Mouse (Mus musculus): ENCODE results near the gene Mrpl58. TPM values are rescaled to one million over a fixed set of nuclear protein-coding genes. Genes with fewer than 3 reads are reported as not detected.
A peak's percentile ranks its signal among the peaks of the same experiment; 100 is the strongest.

The Mrpl58 gene
- polyA plus RNA-seq, 1 experiment from 2014 or later = 202 TPM

GRCm38 (mm10) chr11:115372737-115373136 is 30.8 kb upstream of the Mrpl58 start:
- H3K36me3 ChIP-seq = no peaks in the 10 kb centered on the region
- H3K9me3 ChIP-seq (replicated peaks) = no peaks in the 10 kb centered on the region
- H3K4me1 ChIP-seq = peaks cover 11% of the 10 kb centered on the region
- 51% methylated on average over 2 of the region's 2 CpGs for WGBS
- peaks cover 96% of the 10 kb centered on the region for H3K27me3 ChIP-seq (ENCODE audit: low read depth, poor library complexity, severe bottlenecking)
- no peak for DNase-seq (ENCODE audit: low spot score)
- H3K27ac ChIP-seq = no peak overlapping the region
- no peak overlapping the region for H3K4me3 ChIP-seq

- Histone ChIP-seq H3K9me3 (replicated peaks) (no peaks in the 10 kb centered on the region), H3K27me3 (ENCODE audit: low read depth, poor library complexity, severe bottlenecking) (peaks cover 83% of the 10 kb centered on the region), H3K4me1 (peaks cover 11% of the 10 kb centered on the region), H3K36me3 (no peaks in the 10 kb centered on the region), H3K4me3 (peak overlapping the region; percentile 50), H3K27ac (no peak overlapping the region; the same call in 1 of the 2 replicates)
- 2% methylated on average over 30 of the region's 30 CpGs for WGBS
- peak; percentile 49 for DNase-seq (ENCODE audit: low spot score)
These were observed 29.5 kb upstream of the Mrpl58 start for GRCm38 (mm10) chr11:115373805-115374694.

- Histone ChIP-seq H3K27ac (no peak overlapping the region), H3K9me3 (replicated peaks) (no peaks in the 10 kb centered on the region), H3K4me3 (peak overlapping the region; percentile 50), H3K4me1 (peaks cover 11% of the 10 kb centered on the region), H3K27me3 (ENCODE audit: low read depth, poor library complexity, severe bottlenecking) (peaks cover 75% of the 10 kb centered on the region), H3K36me3 (no peaks in the 10 kb centered on the region)
- WGBS = 71% methylated on average over 12 of the region's 12 CpGs
- DNase-seq (ENCODE audit: low spot score) = no peak
These were observed 28.7 kb upstream of the Mrpl58 start for GRCm38 (mm10) chr11:115374695-115375425.

GRCm38 (mm10) chr11:115376722-115377121 is 26.8 kb upstream of the Mrpl58 start:
- H3K27me3 ChIP-seq (ENCODE audit: low read depth, poor library complexity, severe bottlenecking) = peaks cover 56% of the 10 kb centered on the region

GRCm38 (mm10) chr11:115377254-115377653 is 26.3 kb upstream of the Mrpl58 start:
- no peaks in the 10 kb centered on the region for H3K9me3 ChIP-seq (replicated peaks)
- WGBS = 85% methylated on average over 4 of the region's 4 CpGs
- H3K4me3 ChIP-seq = no peak overlapping the region
- peaks cover 23% of the 10 kb centered on the region for H3K4me1 ChIP-seq
- H3K27me3 ChIP-seq (ENCODE audit: low read depth, poor library complexity, severe bottlenecking) = peaks cover 51% of the 10 kb centered on the region
- no peaks in the 10 kb centered on the region for H3K36me3 ChIP-seq
- no peak overlapping the region for H3K27ac ChIP-seq
- DNase-seq (ENCODE audit: low spot score) = no peak

More at GRCm38 (mm10) chr11:115376722-115377121, 26.8 kb upstream of the Mrpl58 start:
- no peaks in the 10 kb centered on the region for H3K9me3 ChIP-seq (replicated peaks)
- H3K4me1 ChIP-seq = peaks cover 19% of the 10 kb centered on the region
- no peak for DNase-seq (ENCODE audit: low spot score)
- H3K27ac ChIP-seq = no peak overlapping the region
- H3K4me3 ChIP-seq = no peak overlapping the region
- no peaks in the 10 kb centered on the region for H3K36me3 ChIP-seq
- WGBS = 72% methylated on average over 7 of the region's 7 CpGs

GRCm38 (mm10) chr11:115377854-115378253 is 25.7 kb upstream of the Mrpl58 start:
- peaks cover 29% of the 10 kb centered on the region for H3K4me1 ChIP-seq

GRCm38 (mm10) chr11:115381276-115381675 is 22.3 kb upstream of the Mrpl58 start:
- Histone ChIP-seq H3K4me3 (peak overlapping the region; percentile 96), H3K4me1 (peaks cover 45% of the 10 kb centered on the region), H3K27me3 (ENCODE audit: low read depth, poor library complexity, severe bottlenecking) (peaks cover 20% of the 10 kb centered on the region), H3K27ac (peak overlapping the region; percentile 99), H3K36me3 (0 out of 2 replicates have a peak, but pooled peaks cover 3% of the 10 kb centered on the region), H3K9me3 (replicated peaks) (no peaks in the 10 kb centered on the region)
- peak; percentile 42 for DNase-seq (ENCODE audit: low spot score)
- WGBS = 10% methylated on average over 9 of the region's 9 CpGs

More at GRCm38 (mm10) chr11:115377854-115378253, 25.7 kb upstream of the Mrpl58 start:
- Histone ChIP-seq H3K27me3 (ENCODE audit: low read depth, poor library complexity, severe bottlenecking) (peaks cover 45% of the 10 kb centered on the region), H3K4me3 (no peak overlapping the region), H3K9me3 (replicated peaks) (no peaks in the 10 kb centered on the region), H3K36me3 (no peaks in the 10 kb centered on the region), H3K27ac (no peak overlapping the region)
- no peak for DNase-seq (ENCODE audit: low spot score)
- 89% methylated on average over 7 of the region's 7 CpGs for WGBS

- Histone ChIP-seq H3K4me1 (peaks cover 45% of the 10 kb centered on the region), H3K27me3 (ENCODE audit: low read depth, poor library complexity, severe bottlenecking) (0 out of 2 replicates have a peak, but pooled peaks cover 14% of the 10 kb centered on the region), H3K4me3 (peak within 1 kb of the TSS; percentile 96), H3K9me3 (replicated peaks) (no peaks in the 10 kb centered on the region), H3K27ac (peak within 1 kb of the TSS; percentile 99), H3K36me3 (0 out of 2 replicates have a peak, but pooled peaks cover 3% of the 10 kb centered on the region)
- DNase-seq (ENCODE audit: low spot score) = peak; percentile 90
- under 1% methylated on average over 74 of the region's 76 CpGs for WGBS
These were observed 21.6 kb upstream of the Mrpl58 start, which contains the start of gene Cdr2l for GRCm38 (mm10) chr11:115381743-115382539. Gene Cdr2l (plus strand): TSS chr11:115381916.

- peaks cover 45% of the 10 kb centered on the region for H3K4me1 ChIP-seq
These were observed 20.7 kb upstream of the Mrpl58 start for GRCm38 (mm10) chr11:115382891-115383290.

GRCm38 (mm10) chr11:115383701-115384474 is 19.7 kb upstream of the Mrpl58 start:
- no peaks in the 10 kb centered on the region for H3K9me3 ChIP-seq (replicated peaks)
- peak overlapping the region; percentile 96 for H3K4me3 ChIP-seq
- H3K27ac ChIP-seq = peak overlapping the region; percentile 28; the same call in 1 of the 2 replicates
- DNase-seq (ENCODE audit: low spot score) = no peak
- H3K27me3 ChIP-seq (ENCODE audit: low read depth, poor library complexity, severe bottlenecking) = 0 out of 2 replicates have a peak, but pooled peaks cover 10% of the 10 kb centered on the region
- WGBS = 73% methylated on average over 16 of the region's 16 CpGs
- H3K36me3 ChIP-seq = peaks cover 10% of the 10 kb centered on the region; the same call in 1 of the 2 replicates
- H3K4me1 ChIP-seq = peaks cover 45% of the 10 kb centered on the region

More at GRCm38 (mm10) chr11:115382891-115383290, 20.7 kb upstream of the Mrpl58 start:
- Histone ChIP-seq H3K9me3 (replicated peaks) (no peaks in the 10 kb centered on the region), H3K27ac (peak overlapping the region; percentile 27; the same call in 1 of the 2 replicates), H3K27me3 (ENCODE audit: low read depth, poor library complexity, severe bottlenecking) (0 out of 2 replicates have a peak, but pooled peaks cover 10% of the 10 kb centered on the region), H3K36me3 (0 out of 2 replicates have a peak, but pooled peaks cover 3% of the 10 kb centered on the region), H3K4me3 (peak overlapping the region; percentile 96)
- no peak for DNase-seq (ENCODE audit: low spot score)
- WGBS = 18% methylated on average over 5 of the region's 5 CpGs

GRCm38 (mm10) chr11:115384587-115384986 is 19.0 kb upstream of the Mrpl58 start:
- H3K4me1 ChIP-seq = peaks cover 45% of the 10 kb centered on the region
- peak overlapping the region; percentile 28; the same call in 1 of the 2 replicates for H3K27ac ChIP-seq
- DNase-seq (ENCODE audit: low spot score) = no peak
- WGBS = 79% methylated on average over 5 of the region's 5 CpGs
- peaks cover 13% of the 10 kb centered on the region for H3K36me3 ChIP-seq
- no peaks in the 10 kb centered on the region for H3K9me3 ChIP-seq (replicated peaks)
- 0 out of 2 replicates have a peak, but pooled peaks cover 10% of the 10 kb centered on the region for H3K27me3 ChIP-seq (ENCODE audit: low read depth, poor library complexity, severe bottlenecking)
- H3K4me3 ChIP-seq = no peak overlapping the region

All from limb, embryonic 10.5 days (tissue).